Mouse (Mus musculus) forebrain, postnatal 0 days (tissue): ENCODE measurements at regions not wholly inside any gene's neighbourhood (a gene's known extent, or its start where the extent isn't known, plus 50 kb on each side); places are given as distances from the start of the nearest gene placed in this dataset.

ENCODE experiments used
- ATAC-seq: fragments of 200-750 bp; cut with Nextera tagmentation; 2 replicates; pipeline ENCODE4 v1.8.0; 2017; ENCODE audit warnings: mild to moderate bottlenecking, moderate library complexity
- DNase-seq: peaks from one replicate; pipeline ENCODE4 v3.0.0-alpha.2; 2015
- H3K27ac ChIP-seq: fragments of 300-500 bp; sonication (generic); 2 replicates; pipeline ENCODE4 v1.5.1; 2014; ENCODE audit warnings: low read depth, mild to moderate bottlenecking, antibody characterized with exemption, low read length, moderate library complexity, mixed read lengths
- H3K27me3 ChIP-seq: fragments of 300-500 bp; sonication (generic); 2 replicates; pipeline ENCODE4 v1.6.1; 2014; ENCODE audit warnings: mild to moderate bottlenecking, low read length, mixed read lengths; ENCODE audit not compliant: insufficient read depth
- H3K36me3 ChIP-seq: fragments of 300-500 bp; sonication (generic); 2 replicates; pipeline ENCODE4 v1.6.1; 2014; ENCODE audit warnings: mild to moderate bottlenecking, moderate library complexity; ENCODE audit not compliant: insufficient read depth
- H3K4me1 ChIP-seq: fragments of 300-500 bp; sonication (generic); 2 replicates; pipeline ENCODE4 v1.6.1; 2014; ENCODE audit warnings: antibody characterized with exemption; ENCODE audit not compliant: insufficient read depth
- H3K4me2 ChIP-seq: fragments of 300-500 bp; sonication (generic); 2 replicates; pipeline ENCODE4 v1.6.1; 2014; ENCODE audit warnings: low read depth, mild to moderate bottlenecking, moderate library complexity
- H3K4me3 ChIP-seq: fragments of 300-500 bp; sonication (generic); 2 replicates; pipeline ENCODE4 v1.5.1; 2014; ENCODE audit warnings: low read depth, low read length, mixed read lengths
- H3K9ac ChIP-seq: fragments of 300-500 bp; sonication (generic); 2 replicates; pipeline ENCODE4 v1.6.1; 2014; ENCODE audit warnings: mild to moderate bottlenecking
- H3K9me3 ChIP-seq: fragments of 300-500 bp; sonication (generic); 2 replicates; pipeline ENCODE4 v1.6.1; 2016; ENCODE audit warnings: low read length
- CTCF ChIP-seq: sonication (generic); IDR thresholded peaks from 2 replicates; pipeline ENCODE4 v1.5.1; 2016; ENCODE audit warnings: antibody characterized with exemption, control low read depth, low read depth
- WGBS: fragments of 180-500 bp; shearing (Covaris S2); extraction: QIAGEN DNeasy Blood & Tissue Kit; methylation state at CpG from one replicate; pipeline ENCODE4 v1.1.7; 2014; 5-methylcytosine and 5-hydroxymethylcytosine counted together

- Histone ChIP-seq H3K4me2 (no peak overlapping the region), H3K4me3 (no peak overlapping the region), H3K36me3 (no peaks in the 10 kb centered on the region), H3K27me3 (no peaks in the 10 kb centered on the region), H3K9me3 (no peaks in the 10 kb centered on the region), H3K27ac (no peak overlapping the region), H3K9ac (no peak overlapping the region), H3K4me1 (no peaks in the 10 kb centered on the region)
- 52% methylated on average over 6 of the region's 6 CpGs for WGBS
- no peak for ATAC-seq
- DNase-seq: no peak
- TF ChIP-seq CTCF: no peak
Observed at GRCm38 (mm10) chr7:69740495-69740894, 626.0 kb downstream of the Nr2f2 start.

GRCm38 (mm10) chr7:69738998-69739397 is 627.5 kb downstream of the Nr2f2 start:
- no peaks in the 10 kb centered on the region for H3K36me3 ChIP-seq
- no peak overlapping the region for H3K9ac ChIP-seq
- H3K4me1 ChIP-seq: no peaks in the 10 kb centered on the region
- 76% methylated on average over 7 of the region's 7 CpGs for WGBS
- no peaks in the 10 kb centered on the region for H3K9me3 ChIP-seq
- no peak overlapping the region for H3K27ac ChIP-seq
- no peak overlapping the region for H3K4me2 ChIP-seq
- no peak overlapping the region for H3K4me3 ChIP-seq
- ATAC-seq: no peak
- no peak for TF ChIP-seq CTCF
- H3K27me3 ChIP-seq: no peaks in the 10 kb centered on the region
- no peak for DNase-seq

GRCm38 (mm10) chr7:69715081-69715480 is 651.5 kb downstream of the Nr2f2 start:
- H3K27ac ChIP-seq: no peak overlapping the region
- H3K36me3 ChIP-seq: no peaks in the 10 kb centered on the region
- ATAC-seq: no peak
- no peak overlapping the region for H3K9ac ChIP-seq
- no peak for TF ChIP-seq CTCF
- no peak overlapping the region for H3K4me3 ChIP-seq
- no peak overlapping the region for H3K4me2 ChIP-seq
- no peaks in the 10 kb centered on the region for H3K9me3 ChIP-seq
- no peaks in the 10 kb centered on the region for H3K4me1 ChIP-seq
- 74% methylated on average over 5 of the region's 5 CpGs for WGBS
- no peak for DNase-seq
- no peaks in the 10 kb centered on the region for H3K27me3 ChIP-seq

GRCm38 (mm10) chr7:69670211-69670610 is 696.3 kb downstream of the Nr2f2 start:
- no peak overlapping the region for H3K27ac ChIP-seq
- 71% methylated on average over 1 of the region's 1 CpGs for WGBS
- DNase-seq (no peak), ATAC-seq (no peak)
- H3K9ac ChIP-seq: no peak overlapping the region
- H3K4me2 ChIP-seq: no peak overlapping the region
- no peaks in the 10 kb centered on the region for H3K9me3 ChIP-seq
- H3K27me3 ChIP-seq: no peaks in the 10 kb centered on the region
- H3K36me3 ChIP-seq: no peaks in the 10 kb centered on the region
- no peaks in the 10 kb centered on the region for H3K4me1 ChIP-seq
- H3K4me3 ChIP-seq: no peak overlapping the region
- no peak for TF ChIP-seq CTCF

GRCm38 (mm10) chr7:69655583-69655982 is 711.0 kb downstream of the Nr2f2 start:
- H3K27me3 ChIP-seq: no peaks in the 10 kb centered on the region
- H3K36me3 ChIP-seq: no peaks in the 10 kb centered on the region
- H3K4me3 ChIP-seq: no peak overlapping the region
- no peak overlapping the region for H3K4me2 ChIP-seq
- DNase-seq (no peak), ATAC-seq (no peak)
- no peaks in the 10 kb centered on the region for H3K9me3 ChIP-seq
- 12% methylated on average over 9 of the region's 9 CpGs for WGBS
- H3K4me1 ChIP-seq: no peaks in the 10 kb centered on the region
- no peak for TF ChIP-seq CTCF
- no peak overlapping the region for H3K27ac ChIP-seq
- H3K9ac ChIP-seq: no peak overlapping the region

GRCm38 (mm10) chr7:69645449-69645848 is 721.1 kb downstream of the Nr2f2 start:
- 58% methylated on average over 6 of the region's 6 CpGs for WGBS
- DNase-seq (no peak), ATAC-seq (no peak)

GRCm38 (mm10) chr7:69641652-69642051 is 724.9 kb downstream of the Nr2f2 start:
- Histone ChIP-seq H3K27me3 (no peaks in the 10 kb centered on the region), H3K9ac (no peak overlapping the region), H3K4me2 (no peak overlapping the region), H3K36me3 (no peaks in the 10 kb centered on the region), H3K9me3 (no peaks in the 10 kb centered on the region), H3K4me1 (no peaks in the 10 kb centered on the region), H3K27ac (no peak overlapping the region), H3K4me3 (no peak overlapping the region)
- ATAC-seq (no peak), DNase-seq (no peak)
- WGBS: 48% methylated on average over 9 of the region's 9 CpGs
- TF ChIP-seq CTCF: no peak

More at GRCm38 (mm10) chr7:69645449-69645848, 721.1 kb downstream of the Nr2f2 start:
- Histone ChIP-seq H3K4me3 (no peak overlapping the region), H3K27me3 (no peaks in the 10 kb centered on the region), H3K27ac (no peak overlapping the region), H3K36me3 (no peaks in the 10 kb centered on the region), H3K9ac (no peak overlapping the region), H3K9me3 (no peaks in the 10 kb centered on the region), H3K4me2 (no peak overlapping the region), H3K4me1 (no peaks in the 10 kb centered on the region)
- TF ChIP-seq CTCF: no peak

GRCm38 (mm10) chr7:69599866-69600265 is 766.7 kb downstream of the Nr2f2 start:
- Histone ChIP-seq H3K36me3 (no peaks in the 10 kb centered on the region), H3K4me1 (no peaks in the 10 kb centered on the region), H3K4me2 (no peak overlapping the region), H3K9ac (no peak overlapping the region), H3K27me3 (no peaks in the 10 kb centered on the region), H3K27ac (no peak overlapping the region), H3K9me3 (no peaks in the 10 kb centered on the region), H3K4me3 (no peak overlapping the region)
- TF ChIP-seq CTCF: no peak
- DNase-seq (no peak), ATAC-seq (no peak)
- WGBS: 66% methylated on average over 3 of the region's 3 CpGs
